Mouse (Mus musculus): ENCODE measurements around the gene Capn2. TPM values are rescaled to one million over a fixed set of nuclear protein-coding genes. Genes with fewer than 3 reads are reported as not detected.

The Capn2 gene
- total RNA-seq, 2 experiments from 2014 or later = 57.9 to 59.5 TPM

- no peak for DNase-seq
These were observed 8.2 kb upstream of the Capn2 start for GRCm38 (mm10) chr1:182525601-182526000.

GRCm38 (mm10) chr1:182523692-182524091, 6.3 kb upstream of the Capn2 start:
- DNase-seq = no peak

DNA sequence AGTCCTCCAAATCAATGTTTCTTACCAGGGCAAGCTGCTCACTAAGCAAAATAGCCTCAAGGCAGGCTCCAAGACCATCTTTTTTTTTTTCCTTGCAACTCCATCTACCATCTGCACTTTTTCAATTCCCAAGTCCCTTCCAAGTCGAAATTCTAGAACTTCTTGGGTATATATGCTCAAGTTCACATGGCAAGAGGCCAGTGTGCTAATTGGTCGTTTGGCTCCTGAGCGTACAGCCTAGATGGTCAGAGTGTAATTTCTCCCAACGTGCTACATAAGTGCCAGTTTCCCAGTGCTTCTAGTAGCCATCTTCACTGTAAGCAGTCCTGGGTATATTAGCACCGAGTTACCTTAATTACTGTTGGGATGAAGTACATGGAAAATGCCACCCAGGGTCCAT, 5.6 kb upstream of the Capn2 start:
- DNase-seq = no peak

GRCm38 (mm10) chr1:182520938-182521500, 3.6 kb upstream of the Capn2 start:
- DNase-seq = no peak

- DNase-seq = no peak
These were observed 2.9 kb upstream of the Capn2 start for GRCm38 (mm10) chr1:182520091-182520937.

GRCm38 (mm10) chr1:182519341-182519740, 1.9 kb upstream of the Capn2 start:
- no peak for DNase-seq

GRCm38 (mm10) chr1:182518811-182519210, 1.4 kb upstream of the Capn2 start:
- DNase-seq = no peak

DNA sequence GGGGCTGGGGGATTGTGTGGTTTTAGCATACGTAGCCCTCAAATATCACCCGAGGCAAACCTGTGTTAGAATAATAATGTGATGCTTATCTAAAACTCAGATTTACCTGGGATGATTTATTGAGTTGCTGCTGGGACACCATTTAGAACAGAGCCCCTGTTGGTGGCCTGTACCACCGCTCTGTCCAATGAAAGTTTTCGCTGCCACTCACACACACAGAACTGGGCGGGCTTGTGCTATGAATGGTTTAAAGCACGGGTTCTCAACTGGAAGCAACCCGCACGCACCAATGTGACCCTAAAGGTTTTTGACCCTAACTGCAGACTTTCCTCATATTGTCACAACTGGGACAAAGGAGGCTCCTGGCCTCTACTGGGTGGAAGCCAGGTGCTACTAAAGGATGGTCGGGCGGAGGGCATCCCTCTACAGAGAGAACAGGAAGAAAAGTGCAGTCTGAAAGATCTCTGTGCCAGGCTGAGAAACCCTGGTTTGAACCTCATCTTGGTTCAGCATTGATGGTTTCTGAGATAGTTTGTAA, 804 bp upstream of the Capn2 start:
- no peak for DNase-seq

- DNase-seq = no peak
These were observed 236 bp upstream of the Capn2 start for GRCm38 (mm10) chr1:182517677-182518011.

GRCm38 (mm10) chr1:182514803-182515590, 2.4 kb downstream of the Capn2 start:
- no peak for DNase-seq

DNA sequence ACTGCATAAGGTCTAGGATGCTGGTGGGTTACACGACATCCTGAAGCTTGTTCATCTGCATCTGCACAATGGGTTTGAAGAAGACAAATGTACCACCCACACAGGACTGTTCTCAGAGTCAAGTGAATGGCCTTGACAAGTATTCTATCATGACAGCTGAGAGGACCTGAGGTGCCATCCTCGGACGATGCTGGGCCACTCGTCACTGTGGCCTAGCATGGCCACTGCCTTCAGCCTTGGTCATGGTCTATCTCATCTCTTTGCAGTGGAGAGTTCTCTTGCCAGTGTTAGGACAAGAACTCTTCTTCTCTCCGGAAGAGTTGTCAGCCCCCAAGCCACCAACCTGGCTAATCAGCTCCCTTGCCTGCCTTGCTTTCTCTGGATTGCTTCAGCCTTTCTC, 3.7 kb downstream of the Capn2 start:
- DNase-seq = no peak

DNA sequence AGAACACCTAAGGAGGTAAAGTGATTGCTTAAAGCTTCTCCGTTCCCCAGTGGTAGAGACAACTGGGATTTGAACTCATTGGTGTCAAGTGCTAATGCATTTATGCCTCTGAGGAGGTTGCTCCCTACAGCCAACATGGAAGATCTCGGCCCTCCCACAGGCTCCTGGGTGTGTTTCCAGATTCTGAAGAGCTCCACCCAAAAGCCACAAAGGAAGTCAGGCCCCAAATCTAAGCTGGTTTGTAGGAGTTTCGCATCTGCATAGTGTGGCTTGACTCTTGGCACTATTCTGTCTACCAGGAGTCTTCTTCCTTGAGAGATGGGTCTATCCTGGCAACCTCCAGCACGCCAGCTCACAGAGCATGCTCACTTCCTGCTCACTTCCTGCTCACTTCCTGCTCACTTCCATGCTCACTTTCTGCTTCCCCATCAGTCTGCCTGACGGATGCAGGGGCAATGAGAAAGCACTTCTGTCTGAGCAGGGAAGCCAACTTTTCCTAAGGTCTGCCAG, 4.5 kb downstream of the Capn2 start:
- no peak for DNase-seq

DNA sequence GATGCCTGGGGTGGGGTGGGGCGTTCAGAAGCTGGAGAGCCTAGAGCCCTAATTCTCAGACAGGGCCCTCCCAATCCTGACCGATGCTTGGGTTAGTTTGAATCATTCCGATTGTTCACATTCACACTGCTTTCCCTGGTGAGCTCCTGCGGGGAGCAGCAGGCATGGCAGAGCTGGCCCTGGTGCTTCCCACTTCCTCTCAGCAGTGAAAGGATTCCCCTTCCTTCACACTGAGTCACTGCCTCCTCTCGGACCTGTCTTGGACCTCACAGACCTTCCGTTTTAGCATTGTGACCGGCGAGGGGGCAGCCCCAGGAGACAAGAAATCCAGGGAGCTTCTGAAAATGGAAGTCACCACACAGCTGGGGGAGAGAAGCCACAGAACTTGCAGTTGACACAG, 5.6 kb downstream of the Capn2 start:
- no peak for DNase-seq

DNA sequence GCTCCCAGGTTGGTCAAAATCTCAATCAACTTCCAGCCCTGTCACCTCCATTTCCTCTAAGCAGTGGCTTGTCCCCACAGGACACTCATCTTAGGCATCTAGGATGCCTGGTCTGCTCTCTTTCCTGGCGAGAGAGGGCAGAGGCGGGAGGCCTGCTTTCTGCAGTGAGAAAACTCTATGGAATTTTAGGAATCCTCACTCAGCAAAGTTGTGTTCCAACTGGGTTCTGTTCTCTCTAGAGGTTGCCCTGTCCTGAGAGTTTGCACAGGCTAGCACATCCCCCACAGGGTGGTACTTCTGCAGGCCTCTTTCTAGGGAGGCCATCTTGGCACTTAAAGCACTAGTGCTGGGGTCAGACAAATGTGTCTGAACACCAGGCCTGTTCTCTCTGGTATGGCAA, 6.3 kb downstream of the Capn2 start:
- DNase-seq = no peak

DNA sequence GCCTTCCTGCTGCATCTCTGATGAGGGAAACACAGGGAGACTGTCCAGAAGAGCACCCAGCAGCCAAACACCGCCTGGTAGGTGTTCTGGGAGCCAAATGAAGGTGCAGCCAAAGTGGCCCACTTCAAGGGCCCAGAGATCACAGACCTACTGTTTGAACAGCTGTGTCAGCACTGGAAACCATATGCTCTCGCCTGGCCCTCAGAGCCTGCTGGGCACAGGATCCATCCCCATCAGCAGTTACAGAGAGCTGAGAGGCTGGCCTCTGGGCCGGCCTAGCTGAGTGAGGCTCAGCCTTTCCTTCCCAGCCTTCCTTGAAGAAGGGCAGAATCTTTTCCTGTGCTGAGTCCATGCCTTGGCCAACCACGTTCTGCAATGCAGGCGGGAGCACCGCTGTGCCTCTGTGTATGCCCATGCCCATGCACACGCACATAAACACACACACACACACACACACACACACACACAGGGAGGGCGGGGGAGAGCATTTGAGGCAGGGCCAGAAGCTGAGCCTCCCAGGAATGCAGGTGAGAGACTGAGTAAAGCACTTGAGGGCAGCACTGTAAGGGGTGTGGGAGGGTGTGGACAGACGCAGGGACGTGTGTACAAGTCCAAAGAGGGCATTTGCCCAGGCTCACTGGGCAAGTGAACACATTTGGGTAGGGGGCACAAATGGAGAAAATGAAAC, 8.2 kb downstream of the Capn2 start:
- no peak for DNase-seq

- no peak for DNase-seq
These were observed 11.0 kb downstream of the Capn2 start for GRCm38 (mm10) chr1:182506229-182506986.

DNA sequence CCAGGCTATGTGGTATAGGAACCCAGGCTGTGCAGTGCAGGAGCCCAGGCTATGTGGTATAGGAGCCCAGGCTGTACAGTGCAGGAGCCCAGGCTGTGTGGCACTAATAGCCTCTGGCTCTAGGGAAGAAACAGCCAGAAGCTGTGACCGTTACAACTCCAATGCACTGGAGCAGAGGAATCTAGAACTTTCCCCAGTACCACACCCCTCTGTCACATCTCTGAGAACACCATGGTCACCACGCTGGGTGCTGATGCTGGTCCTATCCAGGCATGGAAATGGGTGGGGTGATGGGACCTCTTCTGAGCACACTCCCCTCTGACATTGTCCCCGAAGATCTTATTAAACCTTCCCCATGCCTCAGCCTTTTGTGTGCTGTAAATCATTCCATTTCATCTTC, 12.1 kb downstream of the Capn2 start:
- DNase-seq = no peak

- no peak for DNase-seq
These were observed 13.2 kb downstream of the Capn2 start for GRCm38 (mm10) chr1:182504223-182504622.

DNA sequence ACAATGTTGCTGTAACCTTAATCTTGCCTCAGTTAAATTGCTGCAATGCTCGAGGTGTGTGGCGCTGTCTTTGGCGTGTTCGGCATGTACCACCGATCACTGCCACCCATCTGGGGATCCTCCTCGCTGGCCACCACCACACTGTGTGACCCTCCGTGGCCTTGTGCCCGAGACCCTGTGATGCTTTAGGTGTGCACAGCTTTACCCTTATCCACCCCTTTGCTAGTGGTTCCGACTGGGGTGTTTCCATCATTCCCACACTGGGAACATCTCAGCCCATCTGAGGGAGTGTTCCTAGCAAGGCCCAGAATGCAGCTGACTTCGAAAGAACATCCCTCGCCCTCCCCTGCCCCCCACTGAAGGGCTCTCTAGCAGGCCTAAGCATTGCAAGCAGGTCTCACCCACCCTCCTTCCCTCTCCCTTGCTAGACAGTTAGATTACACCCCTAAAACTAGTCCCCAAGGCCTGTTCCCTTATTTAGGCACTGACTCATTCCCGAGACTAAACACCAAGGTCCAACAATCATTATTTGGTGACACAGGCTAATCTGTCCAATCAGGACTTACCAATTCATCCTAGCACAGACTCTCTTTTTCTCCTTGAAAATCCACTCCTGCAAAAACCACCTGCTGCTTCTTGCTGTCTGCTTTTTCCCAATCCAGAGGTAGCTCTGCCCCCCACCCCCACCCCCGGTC, 14.1 kb downstream of the Capn2 start:
- no peak for DNase-seq

DNA sequence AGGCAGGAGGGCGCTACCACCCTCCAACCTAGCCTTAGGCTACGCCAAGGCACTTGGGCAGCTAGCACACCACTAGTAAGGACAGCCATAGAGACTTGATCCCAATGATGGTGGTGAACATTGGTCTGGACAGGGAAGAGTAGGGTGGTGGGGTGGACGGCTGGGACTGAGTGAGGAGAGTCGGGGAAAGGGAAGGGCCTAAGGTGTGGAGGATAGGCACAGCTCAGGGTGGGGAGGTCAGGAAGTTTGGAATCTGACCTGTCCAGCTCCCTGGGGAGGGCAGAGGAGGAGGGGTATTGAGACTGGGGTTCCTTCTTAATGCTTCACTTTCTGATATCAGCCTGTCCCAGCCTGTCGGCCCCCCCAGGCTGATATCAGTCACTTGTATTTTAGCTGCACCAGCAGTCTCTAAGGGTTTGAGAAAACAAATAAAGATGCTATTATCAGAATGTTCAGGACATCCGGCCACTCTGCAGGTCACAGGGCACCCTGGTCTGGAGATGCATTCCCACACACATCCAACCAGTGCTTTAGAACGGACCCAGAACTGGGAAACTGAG, 14.8 kb downstream of the Capn2 start:
- no peak for DNase-seq

Measured in layer of hippocampus, postnatal 36 days (tissue).